Comparison of ENCODE assay signal across 12 mouse cellular contexts in the genomic region with DNA sequence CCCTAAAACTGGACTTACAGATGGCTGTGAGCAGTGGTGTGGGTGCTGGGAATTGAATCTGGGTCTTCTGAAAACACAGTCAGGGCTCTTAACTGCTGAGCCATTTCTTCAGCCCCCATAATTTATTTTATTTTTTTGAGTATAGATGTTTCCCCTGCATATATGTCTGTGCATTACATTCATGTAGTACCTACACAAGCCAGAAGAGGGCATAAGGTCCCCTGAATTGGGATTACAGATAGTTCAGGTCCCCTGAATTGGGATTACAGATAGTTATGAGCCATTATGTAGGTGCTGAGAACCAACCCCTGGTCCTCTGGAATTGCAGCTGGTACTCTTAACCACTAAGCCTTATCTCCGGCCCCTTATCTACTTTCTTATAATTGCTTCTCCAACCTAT. TPM values are rescaled to one million over a fixed set of nuclear protein-coding genes. Genes with fewer than 3 reads are reported as not detected.
A peak's percentile ranks its signal among the peaks of the same experiment; 100 is the strongest.
DNase-seq lines count a peak whose midpoint lies in the region; ATAC-seq and TF ChIP-seq lines count a peak whose summit lies in the region.
"Had no signal": no experiment of that assay in that cellular context is flagged by ENCODE, and none has a peak within 500 bp of the region (broad histone marks: within the 10 kb centered on the region; RNA-seq: fewer than 3 reads in every experiment).

No protein-coding gene starts in this region.

- no peaks in the 10 kb centered on the region for H3K27me3 ChIP-seq in stomach, postnatal 0 days (ENCODE audit: control insufficient read depth, insufficient read depth, low read length)
- H3K27me3 ChIP-seq in forebrain, embryonic 15.5 days, result no peaks in the 10 kb centered on the region
- H3K27me3 ChIP-seq: hindbrain, embryonic 13.5 days; limb, embryonic 12.5 days had no signal

- WGBS in stomach, postnatal 0 days, result 100% methylated on average over 1 of the region's 1 CpGs
- WGBS in forebrain, embryonic 15.5 days, result 90% methylated on average over 1 of the region's 1 CpGs

- no peak for DNase-seq in gastrocnemius, adult 2 months
- no peak for DNase-seq in gastrocnemius, postnatal 25 days
- DNase-seq in thymus, postnatal 0 days (ENCODE audit: low spot score), result peak; percentile 31
- DNase-seq in thymus, adult 18-20 months, result no peak
- no peak for DNase-seq in stomach, postnatal 0 days (ENCODE audit: low spot score)
- no peak for DNase-seq in frontal cortex, postnatal 25 days (ENCODE audit: low spot score in 2 of 2)
- DNase-seq: cerebellum, adult 8-10 months; spleen, adult 18-20 months had no signal

- no peak overlapping the region for H3K4me2 ChIP-seq in stomach, postnatal 0 days (replicated peaks; ENCODE audit: low read depth)
- no peak overlapping the region for H3K4me2 ChIP-seq in forebrain, embryonic 15.5 days (replicated peaks)
- H3K4me2 ChIP-seq: hindbrain, embryonic 13.5 days; limb, embryonic 12.5 days had no signal

- no peaks in the 10 kb centered on the region; the same call in 1 of the 2 replicates for H3K4me1 ChIP-seq in stomach, postnatal 0 days (replicated peaks; ENCODE audit: control insufficient read depth, insufficient read depth)
- H3K4me1 ChIP-seq in forebrain, embryonic 15.5 days, result no peaks in the 10 kb centered on the region
- H3K4me1 ChIP-seq: hindbrain, embryonic 13.5 days; limb, embryonic 12.5 days had no signal

- TF ChIP-seq CTCF in gastrocnemius, adult 2 months (IDR thresholded peaks at IDR 0.05), result peak; percentile 65
- peak; percentile 62 for TF ChIP-seq CTCF in stomach, postnatal 0 days (IDR thresholded peaks at IDR 0.05; ENCODE audit: low read depth)

- no peak overlapping the region for H3K9ac ChIP-seq in stomach, postnatal 0 days (ENCODE audit: low read length)
- no peak overlapping the region for H3K9ac ChIP-seq in forebrain, embryonic 15.5 days (replicated peaks)
- H3K9ac ChIP-seq: hindbrain, embryonic 13.5 days; limb, embryonic 12.5 days had no signal

- H3K9me3 ChIP-seq in stomach, postnatal 0 days (ENCODE audit: control insufficient read depth, low read length), result no peaks in the 10 kb centered on the region
- no peaks in the 10 kb centered on the region for H3K9me3 ChIP-seq in forebrain, embryonic 15.5 days
- H3K9me3 ChIP-seq: hindbrain, embryonic 13.5 days; limb, embryonic 12.5 days had no signal

- ATAC-seq in granulocyte monocyte progenitor cell, adult 5-6 weeks (replicated peaks; ENCODE audit: poor library complexity, severe bottlenecking), result peak; percentile 50; the same call in 1 of the 2 replicates
- no peak for ATAC-seq in stomach, postnatal 0 days (ENCODE audit: low FRiP score, low TSS enrichment)
- no peak for ATAC-seq in forebrain, embryonic 15.5 days (replicated peaks)

- intact Hi-C loops in gastrocnemius, adult 2 months (cut with DNase I), result loop anchor here (5.0 kb wide), 1 partner anchor 163 kb away; no protein-coding TSS in a partner anchor

- no peak for TF ChIP-seq EP300 in stomach, postnatal 0 days (optimal IDR thresholded peaks at IDR 0.05)

- H3K4me3 ChIP-seq in gastrocnemius, adult 2 months, result no peak overlapping the region
- no peak overlapping the region for H3K4me3 ChIP-seq in stomach, postnatal 0 days (ENCODE audit: low read depth, low read length)
- H3K4me3 ChIP-seq in forebrain, embryonic 15.5 days, result no peak overlapping the region
- H3K4me3 ChIP-seq: hindbrain, embryonic 13.5 days; limb, embryonic 12.5 days had no signal

- H3K27ac ChIP-seq in gastrocnemius, adult 2 months, result no peak overlapping the region
- no peak overlapping the region for H3K27ac ChIP-seq in stomach, postnatal 0 days (replicated peaks)
- no peak overlapping the region for H3K27ac ChIP-seq in forebrain, embryonic 15.5 days (replicated peaks)
- H3K27ac ChIP-seq: hindbrain, embryonic 13.5 days; limb, embryonic 12.5 days had no signal

- H3K36me3 ChIP-seq in stomach, postnatal 0 days (ENCODE audit: control insufficient read depth, insufficient read depth, low read length), result peaks cover 6% of the 10 kb centered on the region
- H3K36me3 ChIP-seq in forebrain, embryonic 15.5 days, result peaks cover 32% of the 10 kb centered on the region

RNA-seq across cellular contexts. Expression of a gene that starts 16.3 kb away (rescaled TPM):
- total RNA-seq in gastrocnemius, adult 2 months (2021), result 10 to 100 TPM; 12.6 TPM
- total RNA-seq in gastrocnemius, postnatal 25 days (2021), result 10 to 100 TPM; 11.7 to 13.2 TPM
- 24.0 and 30.5 TPM in 2 replicates for polyA plus RNA-seq in thymus, postnatal 0 days (2015; fragmentation: Nextera tagmentation; extraction: Ambion mirVana)
- 31.5 and 36.8 TPM in 2 replicates for total RNA-seq in granulocyte monocyte progenitor cell, adult 5-6 weeks (2014; fragmentation: Nextera tagmentation)
- total RNA-seq in granulocyte monocyte progenitor cell, adult 5-6 weeks (2017), result 47.4 and 54.9 TPM in 2 replicates
- polyA plus RNA-seq in stomach, postnatal 0 days (2015; fragmentation: Nextera tagmentation; extraction: Ambion mirVana), result 15.0 and 16.2 TPM in 2 replicates
- polyA plus RNA-seq in forebrain, embryonic 15.5 days (2015; fragmentation: Nextera tagmentation; extraction: Ambion mirVana), result 22.8 and 23.6 TPM in 2 replicates

RNA-seq across cellular contexts. Expression of a gene that starts 16.5 kb away (rescaled TPM):
- 10 to 100 TPM in 1 of 2 experiments, 1 to 10 TPM in 1; 9.7 to 12.0 TPM for total RNA-seq in gastrocnemius, adult 2 months (2021)
- 10 to 100 TPM; 10.8 to 12.3 TPM for total RNA-seq in gastrocnemius, postnatal 25 days (2021)
- polyA plus RNA-seq in thymus, postnatal 0 days (2015; fragmentation: Nextera tagmentation; extraction: Ambion mirVana), result 20.1 and 20.2 TPM in 2 replicates
- total RNA-seq in granulocyte monocyte progenitor cell, adult 5-6 weeks (2014; fragmentation: Nextera tagmentation), result 22.5 and 24.8 TPM in 2 replicates
- 19.8 and 23.7 TPM in 2 replicates for total RNA-seq in granulocyte monocyte progenitor cell, adult 5-6 weeks (2017)
- polyA plus RNA-seq in stomach, postnatal 0 days (2015; fragmentation: Nextera tagmentation; extraction: Ambion mirVana), result 51.4 and 55.0 TPM in 2 replicates
- polyA plus RNA-seq in forebrain, embryonic 15.5 days (2015; fragmentation: Nextera tagmentation; extraction: Ambion mirVana), result 39.2 and 40.4 TPM in 2 replicates
